In the genomic region with DNA sequence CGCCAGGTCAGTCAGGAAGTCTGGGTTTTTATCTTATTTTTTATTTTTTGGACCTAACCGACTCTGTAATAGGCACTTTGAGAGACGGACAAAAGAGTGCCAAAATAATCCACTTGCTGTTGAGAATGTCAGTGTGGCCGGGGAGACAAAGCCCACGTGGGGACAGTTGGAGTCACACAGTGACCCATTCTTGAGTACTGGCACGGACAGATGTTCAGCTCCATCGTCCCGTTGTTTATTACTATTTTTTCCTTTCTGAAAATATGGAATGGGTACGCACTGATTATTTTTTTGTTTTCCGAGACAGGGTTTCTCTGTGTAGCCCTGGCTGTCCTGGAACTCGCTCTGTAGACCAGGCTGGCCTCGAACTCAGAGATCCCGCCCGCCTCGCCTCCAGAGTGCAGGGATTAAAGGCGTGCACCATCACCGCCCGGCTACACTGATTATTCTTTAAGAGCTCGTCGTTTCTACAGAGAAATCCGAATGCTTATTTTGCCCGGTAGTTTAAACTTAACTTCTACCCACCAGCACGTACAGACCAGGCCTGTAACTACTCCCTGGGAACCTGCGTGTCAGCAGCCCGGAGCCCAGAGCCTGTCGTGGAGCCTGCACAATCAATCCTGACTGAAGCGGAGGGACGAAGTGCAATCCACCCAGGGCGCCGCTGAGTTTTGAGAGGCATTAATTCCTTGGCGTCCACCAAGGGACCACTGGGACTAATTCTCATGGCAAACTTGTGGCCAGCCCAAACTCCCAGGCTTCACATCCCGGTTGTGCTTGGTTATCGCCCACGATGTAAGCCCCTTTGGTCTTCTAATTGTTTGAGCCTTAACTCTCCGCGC, we compare ENCODE assay signal across 8 mouse cellular contexts. TPM values are rescaled to one million over a fixed set of nuclear protein-coding genes. Genes with fewer than 3 reads are reported as not detected.
A peak's percentile ranks its signal among the peaks of the same experiment; 100 is the strongest.
DNase-seq lines count a peak whose midpoint lies in the region; ATAC-seq and TF ChIP-seq lines count a peak whose summit lies in the region.

No protein-coding gene starts in this region.

- peaks cover 15% of the 10 kb centered on the region; the same call in 1 of the 2 replicates for H3K4me1 ChIP-seq in lung, adult 2 months (ENCODE audit: control insufficient read depth, insufficient read depth, low read length)
- H3K4me1 ChIP-seq in intestine, postnatal 0 days (replicated peaks; ENCODE audit: control insufficient read depth, insufficient read depth, low read length) = no peaks in the 10 kb centered on the region
- H3K4me1 ChIP-seq in midbrain, embryonic 10.5 days = peaks cover 37% of the 10 kb centered on the region

- no peak for TF ChIP-seq POLR2A in lung, adult 2 months (IDR thresholded peaks at IDR 0.05; ENCODE audit: borderline replicate concordance, extremely low read depth, low read depth, low read length)

- H3K27ac ChIP-seq in intestine, postnatal 0 days (ENCODE audit: low read depth, low read length) = peak overlapping the region; percentile 84
- H3K27ac ChIP-seq in midbrain, embryonic 10.5 days (replicated peaks) = peak overlapping the region; percentile 96

- 0 out of 2 replicates have a peak, but pooled peaks have one; percentile 17 for ATAC-seq in erythroblast, adult 5-6 weeks (replicated peaks; ENCODE audit: low FRiP score, poor library complexity, severe bottlenecking)
- 0 out of 2 replicates have a peak, but pooled peaks have one; percentile 9 for ATAC-seq in intestine, postnatal 0 days

- H3K4me2 ChIP-seq in intestine, postnatal 0 days (replicated peaks; ENCODE audit: low read depth) = peak overlapping the region; percentile 79

- no peaks in the 10 kb centered on the region for H3K27me3 ChIP-seq in intestine, postnatal 0 days (replicated peaks; ENCODE audit: control insufficient read depth, insufficient read depth, low read length)
- H3K27me3 ChIP-seq in midbrain, embryonic 10.5 days (ENCODE audit: low read depth, poor library complexity, severe bottlenecking) = no peaks in the 10 kb centered on the region

- peaks cover 8% of the 10 kb centered on the region; the same call in 1 of the 2 replicates for H3K36me3 ChIP-seq in intestine, postnatal 0 days (ENCODE audit: control insufficient read depth, insufficient read depth)
- H3K36me3 ChIP-seq in midbrain, embryonic 10.5 days = peaks cover 35% of the 10 kb centered on the region

- TF ChIP-seq CTCF in lung, adult 2 months (IDR thresholded peaks at IDR 0.05; ENCODE audit: insufficient read depth, low read length) = no peak
- no peak for TF ChIP-seq CTCF in intestine, postnatal 0 days (IDR thresholded peaks at IDR 0.05; ENCODE audit: low read depth)

- WGBS in lung, adult 2 months = 8% methylated on average over 36 of the region's 36 CpGs
- WGBS in intestine, postnatal 0 days = 5% methylated on average over 36 of the region's 36 CpGs
- WGBS in midbrain, embryonic 10.5 days = 1% methylated on average over 36 of the region's 36 CpGs

- H3K9ac ChIP-seq in intestine, postnatal 0 days (ENCODE audit: low read depth, low read length) = peak overlapping the region; percentile 98

- no peak for DNase-seq in lung, adult 2 months
- no peak for DNase-seq in lung, postnatal 25 days (ENCODE audit: low spot score)
- DNase-seq in adipocyte (ENCODE audit: low spot score) = peak; percentile 24
- DNase-seq in midbrain, embryonic 10.5 days (ENCODE audit: low spot score) = peak; percentile 34
- peak; percentile 34 for DNase-seq in thymus, postnatal 4 days
- no peak for DNase-seq in urinary bladder, postnatal 25 days (ENCODE audit: low spot score)

- H3K9me3 ChIP-seq in intestine, postnatal 0 days (ENCODE audit: control insufficient read depth) = no peaks in the 10 kb centered on the region
- H3K9me3 ChIP-seq in midbrain, embryonic 10.5 days (replicated peaks) = no peaks in the 10 kb centered on the region

- H3K4me3 ChIP-seq in lung, adult 2 months (replicated peaks; ENCODE audit: extremely low read depth, low read depth, low read length) = peak overlapping the region; percentile 97
- H3K4me3 ChIP-seq in intestine, postnatal 0 days (ENCODE audit: low read depth, low read length) = peak overlapping the region; percentile 98
- H3K4me3 ChIP-seq in midbrain, embryonic 10.5 days = peak overlapping the region; percentile 94

RNA-seq across cellular contexts. Expression of a gene that starts 0.8 kb away (rescaled TPM):
- polyA plus RNA-seq in lung, adult 2 months (2012; rRNA removed) = 12.6 and 21.5 TPM in 2 replicates
- 14.4 and 15.7 TPM in 2 replicates for total RNA-seq in erythroblast, adult 5-6 weeks (2015; ENCODE audit: low replicate concordance)
- total RNA-seq in erythroblast, adult 5-6 weeks (2017; ENCODE audit: low replicate concordance) = 9.2 and 9.3 TPM in 2 replicates
- polyA plus RNA-seq in intestine, postnatal 0 days (2015; fragmentation: Nextera tagmentation; extraction: Ambion mirVana) = 17.7 and 18.1 TPM in 2 replicates
- polyA plus RNA-seq in midbrain, embryonic 10.5 days (2016; fragmentation: Nextera tagmentation; extraction: Ambion mirVana) = 96.8 and 103 TPM in 2 replicates

RNA-seq across cellular contexts. Expression of a gene that starts 0.8 kb away (rescaled TPM):
- 30.4 and 31.6 TPM in 2 replicates for polyA plus RNA-seq in lung, adult 2 months (2012; rRNA removed)
- total RNA-seq in erythroblast, adult 5-6 weeks (2015; ENCODE audit: low replicate concordance) = 50.6 and 51.7 TPM in 2 replicates
- total RNA-seq in erythroblast, adult 5-6 weeks (2017; ENCODE audit: low replicate concordance) = 31.6 and 59.4 TPM in 2 replicates
- 99.5 and 102 TPM in 2 replicates for polyA plus RNA-seq in intestine, postnatal 0 days (2015; fragmentation: Nextera tagmentation; extraction: Ambion mirVana)
- polyA plus RNA-seq in midbrain, embryonic 10.5 days (2016; fragmentation: Nextera tagmentation; extraction: Ambion mirVana) = 156 and 163 TPM in 2 replicates

Comparison
In these comparisons a context has a peak if more than half of its experiments do, and no peak if none do; other contexts are left out.
1. DNase-seq: peak in adipocyte (single experiment), midbrain, embryonic 10.5 days (single experiment) and thymus, postnatal 4 days (single experiment); none in lung, adult 2 months (single experiment), lung, postnatal 25 days (single experiment) and urinary bladder, postnatal 25 days (single experiment).
2. Peak in every context shown above with its lines, with median percentiles within 50 percentile points of each other: H3K4me3 ChIP-seq.